Mouse (Mus musculus): ENCODE data around the gene Gla.

DNA sequence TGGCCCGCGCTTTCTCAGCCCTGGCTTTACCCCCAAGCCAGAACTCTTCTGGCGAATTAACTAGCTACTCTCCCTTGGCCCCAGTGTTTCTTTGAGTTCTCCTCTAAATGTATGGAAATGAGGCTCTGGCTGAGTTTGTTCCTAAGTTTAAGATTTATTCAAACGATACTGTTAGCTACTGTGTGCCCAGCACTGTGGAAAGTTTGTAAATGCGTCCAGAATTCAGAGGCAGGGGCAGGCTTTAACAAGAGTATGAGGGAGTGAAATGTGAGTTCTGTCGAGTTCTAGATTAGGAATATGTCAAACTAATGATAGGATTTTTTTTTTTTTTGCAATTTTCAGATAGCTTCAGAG is 59.0 kb downstream of the Gla start:
- TF ChIP-seq POLR2A (IDR thresholded peaks at IDR 0.05; ENCODE audit: insufficient read depth, low read depth, low read length): no peak
- TF ChIP-seq CTCF (IDR thresholded peaks at IDR 0.05; ENCODE audit: insufficient read depth, low read depth, low read length): no peak
